Mouse (Mus musculus) layer of hippocampus, postnatal 25 days (tissue): ENCODE measurements around the gene Ubp1. TPM values are rescaled to one million over a fixed set of nuclear protein-coding genes. Genes with fewer than 3 reads are reported as not detected.

ENCODE experiments used
- DNase-seq, 2 experiments: peaks; one replicate each; pipeline ENCODE4 v3.0.0; 2022; ENCODE audit warnings: mixed read lengths in 2 of 2, low spot score in 1 of 2; ENCODE audit errors: extremely low spot score in 1 of 2
- total RNA-seq, 2 experiments: library from RNA; stranded (reverse); gene quantifications; 2 replicates each; pipeline ENCODE4 v1.2.3; 2021

Ubp1 gene
- total RNA-seq, 2 experiments from 2014 or later: 60.4 to 80.9 TPM

DNA sequence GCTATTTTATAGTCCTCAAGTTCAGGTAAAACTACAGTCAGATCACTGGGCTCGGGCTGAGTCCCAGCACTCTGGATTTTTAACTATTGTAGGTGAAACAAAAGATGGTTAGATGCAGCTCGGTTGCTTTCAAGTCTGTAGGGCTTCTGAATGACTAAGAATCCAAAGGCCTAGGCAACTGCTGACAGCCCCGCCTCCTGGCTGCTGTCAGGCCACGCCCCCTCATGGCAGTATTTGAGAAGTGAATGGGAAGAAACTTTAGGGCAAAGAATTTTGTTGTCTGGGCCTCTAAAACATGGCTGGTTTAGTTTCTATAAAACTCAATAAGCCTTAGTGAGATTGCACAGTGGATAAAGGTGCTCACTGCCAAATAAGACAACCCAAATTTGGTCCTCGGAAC lies 78.8 kb downstream of the Ubp1 start:
- DNase-seq: no peak

DNA sequence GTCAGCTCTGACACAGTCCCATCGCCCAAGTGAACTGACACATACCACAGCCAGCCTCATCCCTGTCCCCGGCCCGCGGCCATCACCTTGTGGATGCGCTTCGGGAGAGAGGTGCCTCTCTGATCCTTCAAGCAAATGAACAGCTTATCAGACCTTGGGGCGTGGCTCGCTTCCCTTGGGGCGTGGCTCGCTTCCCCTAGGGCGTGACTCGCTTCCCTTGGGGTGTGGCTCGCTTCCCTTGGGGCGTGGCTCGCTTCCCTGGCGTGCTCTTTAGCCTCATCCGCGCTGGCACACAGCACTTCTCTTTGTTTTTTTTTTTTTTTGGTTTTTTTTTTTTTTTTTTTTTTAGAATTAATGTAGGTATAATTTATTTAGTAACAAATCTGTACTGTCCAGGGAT lies 80.5 kb downstream of the Ubp1 start:
- DNase-seq: no peak

DNA sequence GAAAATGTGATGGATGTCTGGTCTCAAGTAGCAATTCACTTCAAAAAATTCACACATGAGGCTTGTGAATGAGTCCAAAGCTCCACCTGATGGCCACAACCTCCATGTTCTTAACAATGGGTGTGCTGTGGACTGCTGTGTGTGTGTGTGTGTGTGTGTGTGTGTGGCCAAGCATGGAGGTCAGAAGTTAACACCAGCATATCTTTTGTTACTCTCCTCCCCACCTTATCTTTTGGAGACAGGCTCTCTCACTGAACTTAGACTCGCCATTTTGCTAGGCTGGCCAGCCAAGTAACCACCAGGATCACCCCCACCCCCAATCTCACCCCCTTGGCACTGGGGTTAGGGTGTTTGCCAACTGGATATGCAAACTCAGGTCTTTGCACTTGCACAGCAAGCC lies 83.3 kb downstream of the Ubp1 start:
- DNase-seq: no peak

DNA sequence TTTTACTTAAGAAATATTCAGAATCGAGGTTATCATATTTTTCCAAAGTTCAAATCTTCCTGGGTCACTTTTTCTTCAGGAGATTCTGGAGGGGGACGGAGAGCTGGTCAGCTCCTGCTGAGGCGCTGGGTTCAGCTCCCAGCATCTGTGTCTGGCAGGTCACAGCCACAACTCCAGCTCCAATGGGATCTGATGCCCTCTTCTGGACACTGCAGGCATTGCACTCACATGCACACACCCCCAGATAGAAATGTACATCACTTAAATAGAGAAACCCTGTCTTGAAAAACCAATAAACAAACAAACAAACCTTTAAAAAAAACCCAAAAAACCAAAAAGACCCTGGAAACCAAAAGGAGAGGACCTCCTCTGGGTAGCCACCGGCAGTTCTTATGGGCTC lies 85.0 kb downstream of the Ubp1 start:
- no peak for DNase-seq

DNA sequence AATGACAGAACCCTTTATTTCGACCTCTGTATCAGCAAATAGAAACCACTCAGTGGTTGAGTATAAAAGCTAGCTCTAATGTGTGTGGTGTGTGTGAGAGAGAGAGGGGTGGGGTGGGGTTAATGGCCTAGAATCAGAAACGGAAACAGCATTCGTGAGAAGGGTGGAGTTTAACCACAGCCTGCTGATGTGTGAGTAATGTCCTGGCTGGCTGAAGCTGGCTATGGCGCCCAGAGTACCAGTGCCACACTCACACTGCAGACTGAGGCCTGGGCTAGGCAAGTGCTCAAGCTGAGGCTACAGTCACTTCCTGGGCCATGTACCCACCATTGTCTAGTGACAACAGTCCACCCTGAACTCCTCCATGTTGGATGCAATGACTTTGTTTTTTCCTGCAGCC lies 85.7 kb downstream of the Ubp1 start:
- no peak for DNase-seq

DNA sequence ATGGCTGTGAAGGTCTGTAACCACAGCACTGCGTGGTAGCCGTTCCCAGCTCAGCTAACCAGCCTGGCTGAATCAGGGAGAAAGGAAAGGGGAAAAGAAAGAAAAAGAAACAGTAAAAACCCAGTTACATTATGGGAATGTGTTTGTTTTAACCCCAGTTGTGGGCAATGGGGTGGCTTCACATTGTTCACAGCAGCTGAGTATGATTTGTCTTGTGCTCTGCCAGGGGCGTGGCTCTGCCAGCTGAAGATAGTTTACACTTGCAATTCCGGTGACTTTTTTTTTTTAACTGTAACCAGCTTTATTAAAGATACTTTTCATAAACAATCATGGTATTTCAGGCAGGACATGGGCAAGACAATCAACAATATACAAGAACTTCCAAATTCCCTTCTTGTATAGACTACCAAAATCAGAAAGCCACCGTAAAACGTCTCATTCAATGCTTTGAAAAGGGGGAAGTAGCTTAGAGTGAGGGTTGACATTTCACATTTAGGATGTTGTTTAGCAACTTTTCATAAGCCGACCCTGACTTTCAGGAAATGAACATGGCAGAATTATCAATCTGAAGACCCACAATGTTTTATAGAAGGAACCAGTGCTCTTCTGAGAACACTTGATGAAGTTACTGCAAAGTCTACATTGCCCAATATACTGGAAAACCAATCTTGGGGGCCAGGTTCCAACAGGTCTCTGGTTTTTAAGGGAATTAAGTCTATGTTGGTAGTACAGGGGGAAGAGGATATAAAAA lies 88.5 kb downstream of the Ubp1 start:
- DNase-seq: no peak

DNA sequence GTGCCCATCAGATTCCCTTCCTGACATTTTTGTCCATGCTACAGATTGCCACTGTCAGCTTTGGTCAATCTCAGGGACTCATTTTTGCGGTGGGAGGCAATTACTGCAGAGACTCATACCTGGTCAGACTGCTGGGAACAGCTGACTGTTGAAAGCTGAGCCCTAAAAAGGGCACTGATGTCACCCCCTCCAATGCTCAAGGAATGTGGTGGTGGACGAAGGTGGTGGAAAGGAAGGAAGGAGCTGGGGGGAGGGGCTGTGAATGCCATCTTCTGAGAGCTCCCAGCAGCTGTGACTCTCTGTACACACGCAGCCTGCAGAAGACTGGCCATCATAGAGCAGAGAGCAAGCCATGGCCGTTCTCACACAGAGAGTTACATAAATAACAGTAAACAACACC lies 91.4 kb downstream of the Ubp1 start:
- no peak for DNase-seq

DNA sequence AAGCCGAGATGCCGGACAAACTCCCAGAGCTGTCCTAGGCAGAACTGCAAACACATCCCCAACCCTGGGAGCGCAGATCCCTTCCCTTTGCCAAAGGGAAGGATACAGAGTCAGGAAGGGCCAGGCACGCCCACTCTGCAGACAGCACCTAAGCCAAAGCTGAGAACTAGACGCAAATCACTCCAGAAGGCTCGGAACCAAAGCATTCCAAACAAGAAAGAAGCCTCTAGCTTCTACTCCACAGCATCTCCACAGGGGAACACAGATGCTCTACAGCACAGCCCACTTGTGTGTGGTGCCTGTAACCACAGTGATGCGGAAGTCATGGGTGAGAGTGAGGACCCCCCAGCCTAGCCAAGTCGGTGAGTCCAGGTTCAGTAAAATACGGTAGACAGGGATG lies 94.4 kb downstream of the Ubp1 start:
- no peak for DNase-seq

DNA sequence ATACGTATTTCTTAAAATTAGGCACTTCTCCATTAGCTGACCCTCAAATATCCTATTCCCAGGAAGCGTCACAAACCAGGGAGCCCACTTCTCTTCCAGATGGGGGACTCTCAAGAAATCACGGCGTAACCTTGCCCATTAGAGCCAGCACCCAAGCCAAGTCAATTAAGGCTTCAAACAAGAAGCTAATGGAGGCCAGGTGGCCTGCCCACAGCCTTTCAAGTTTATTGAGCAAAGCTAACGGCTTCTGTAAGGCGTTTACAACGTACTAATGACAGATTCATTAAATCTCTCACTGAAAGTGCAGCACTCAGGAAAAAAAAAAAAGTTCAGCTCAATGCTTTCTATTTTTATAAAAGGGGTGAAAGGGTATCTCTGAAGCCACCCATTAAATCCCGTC lies 95.1 kb downstream of the Ubp1 start:
- no peak for DNase-seq

DNA sequence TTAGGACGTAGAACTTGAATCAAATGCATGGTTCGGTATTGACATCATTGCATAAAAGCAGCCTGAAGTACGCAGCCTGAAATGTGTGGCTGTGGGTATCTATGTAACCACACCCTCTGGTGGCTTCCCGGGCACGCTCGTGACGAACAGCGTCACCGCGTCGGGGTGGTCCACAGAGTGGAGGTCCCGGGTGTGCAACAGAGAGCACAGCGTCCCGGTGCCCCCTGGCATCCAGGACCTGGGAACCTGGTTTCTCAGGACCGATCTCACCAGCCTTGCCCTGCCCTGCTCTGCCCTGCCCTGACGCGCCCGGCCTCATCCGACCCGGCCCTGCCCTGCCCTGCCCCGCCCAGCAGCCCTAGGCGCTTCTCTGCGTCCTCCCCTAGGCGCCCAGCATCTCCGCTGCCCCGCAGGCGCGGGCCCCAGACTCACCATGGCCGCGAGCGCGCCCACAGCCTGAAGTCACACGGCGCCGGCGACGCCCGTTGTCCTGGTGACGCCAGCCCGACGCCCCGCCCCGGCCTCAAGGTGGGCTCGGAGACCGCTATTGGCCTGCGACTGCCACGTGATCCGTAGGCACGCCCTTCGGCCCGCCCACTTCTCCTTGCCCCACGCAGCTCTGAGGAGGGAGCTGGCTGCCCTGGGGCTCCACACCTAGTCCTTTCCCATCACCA lies 95.7 kb downstream of the Ubp1 start:
- DNase-seq: peak; percentile 68 to 70

Other genes with a start within 250 kb of the Ubp1 start
- gene Pdcd6ip, start 222.7 kb upstream of the Ubp1 start, total RNA-seq: 10 to 100 TPM; 56.2 to 62.0 TPM
- gene Clasp2, start 189.5 kb upstream of the Ubp1 start, total RNA-seq: 100 to 1,000 TPM; 209 to 224 TPM
- gene Fbxl2, start 115.3 kb downstream of the Ubp1 start, total RNA-seq: 10 to 100 TPM; 32.8 to 34.4 TPM
- 1 to 10 TPM; 2.7 to 3.7 TPM for gene Susd5, start 126.2 kb downstream of the Ubp1 start, total RNA-seq